Mouse (Mus musculus): ENCODE data around the gene Gm10974.

- TF ChIP-seq CTCF (IDR thresholded peaks at IDR 0.05; ENCODE audit: low read depth, low read length) (no peak), GATA1 (IDR thresholded peaks at IDR 0.05; ENCODE audit: borderline replicate concordance, low read length) (no peak), POLR2AphosphoS5 (IDR thresholded peaks at IDR 0.05; ENCODE audit: insufficient replicate concordance, low read depth, low read length) (no peak), TAL1 (conservative IDR thresholded peaks at IDR 0.05; ENCODE audit: low read depth, low read length) (no peak)
These were observed 22.4 kb upstream of the Gm10974 start for GRCm38 (mm10) chr7:66343307-66343706.

Data from G1E (cell line).